Mouse (Mus musculus): ENCODE measurements at regions not wholly inside any gene's neighbourhood (a gene's known extent, or its start where the extent isn't known, plus 50 kb on each side); places are given as distances from the start of the nearest gene placed in this dataset.

DNA sequence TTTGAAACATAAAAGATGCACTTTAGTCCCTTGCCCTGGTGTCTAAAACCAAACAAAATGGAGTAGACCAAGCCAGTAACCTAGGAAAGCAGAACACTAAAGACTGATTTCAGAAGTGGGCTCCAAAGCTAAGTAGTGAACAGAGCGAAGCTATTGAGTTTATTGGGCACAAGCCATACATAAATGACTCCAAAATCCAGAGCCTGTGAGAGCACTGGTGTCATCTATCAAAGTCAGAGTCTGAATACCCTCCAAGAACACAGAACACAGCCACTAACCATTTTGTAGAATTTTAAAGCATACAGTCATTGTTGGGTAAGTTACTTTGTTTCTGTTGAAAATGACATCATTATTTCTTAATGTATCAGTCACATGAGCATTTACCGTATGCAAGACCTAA lies 175.0 kb upstream of the Lrig3 start:
- no peak for DNase-seq (ENCODE audit: low spot score)

DNA sequence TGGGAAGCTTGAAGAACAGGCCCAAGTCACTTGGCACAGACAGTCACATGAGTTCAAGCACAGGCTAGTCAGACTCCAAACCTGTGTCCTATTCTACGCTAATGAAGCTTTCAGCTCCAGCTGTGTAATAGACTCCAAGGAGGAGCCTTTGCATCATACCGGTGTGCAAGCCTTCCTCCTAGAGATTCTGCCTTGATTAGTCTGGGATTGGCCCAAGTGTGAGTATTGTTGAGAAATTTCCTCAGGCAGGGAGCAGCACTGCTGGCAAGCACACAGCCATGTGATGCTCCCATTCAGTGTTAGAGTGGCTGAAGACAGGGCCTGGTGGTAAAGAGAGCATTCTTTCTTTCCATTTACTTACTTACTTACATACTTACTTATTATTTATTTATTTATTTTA lies 171.5 kb upstream of the Lrig3 start:
- no peak for DNase-seq (ENCODE audit: low spot score)

DNA sequence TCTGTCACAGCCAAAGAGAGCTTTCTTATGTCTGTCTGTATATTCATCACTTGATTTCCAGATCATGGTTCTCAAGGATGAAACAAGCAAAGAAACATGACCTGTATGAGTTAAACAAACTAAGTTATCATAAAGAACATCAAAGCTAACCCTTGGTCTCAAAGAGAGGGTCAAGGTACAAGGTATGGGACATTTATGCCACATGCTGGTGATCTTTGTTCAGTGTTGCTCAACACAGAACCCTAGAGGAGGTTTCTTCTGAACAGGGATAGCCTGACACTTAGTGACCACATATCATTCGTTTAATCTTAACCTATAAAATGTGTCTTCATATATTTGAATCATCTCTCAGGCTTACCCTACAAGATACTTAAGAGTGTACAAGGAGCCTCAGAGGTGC lies 170.6 kb upstream of the Lrig3 start:
- no peak for DNase-seq (ENCODE audit: low spot score)

DNA sequence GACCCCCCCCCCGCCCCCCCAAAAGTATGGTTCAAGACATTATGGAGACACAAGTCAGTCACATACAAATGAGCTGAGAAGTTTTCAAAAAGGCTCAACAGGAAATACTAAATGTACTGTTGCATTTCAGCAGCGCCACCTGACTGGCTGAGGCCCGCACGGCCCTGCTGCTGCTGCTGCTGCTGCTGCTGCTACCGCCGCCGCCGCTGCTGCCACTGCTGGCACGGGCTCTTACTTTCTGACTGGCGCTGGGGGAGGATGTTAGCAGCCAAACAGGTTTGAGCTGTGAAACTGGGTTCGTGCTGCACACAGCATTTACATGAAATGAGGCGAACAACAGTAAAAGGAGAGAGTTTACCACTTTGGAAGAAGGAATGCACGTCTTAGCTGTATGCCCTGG lies 167.3 kb upstream of the Lrig3 start:
- DNase-seq (ENCODE audit: low spot score) = no peak

DNA sequence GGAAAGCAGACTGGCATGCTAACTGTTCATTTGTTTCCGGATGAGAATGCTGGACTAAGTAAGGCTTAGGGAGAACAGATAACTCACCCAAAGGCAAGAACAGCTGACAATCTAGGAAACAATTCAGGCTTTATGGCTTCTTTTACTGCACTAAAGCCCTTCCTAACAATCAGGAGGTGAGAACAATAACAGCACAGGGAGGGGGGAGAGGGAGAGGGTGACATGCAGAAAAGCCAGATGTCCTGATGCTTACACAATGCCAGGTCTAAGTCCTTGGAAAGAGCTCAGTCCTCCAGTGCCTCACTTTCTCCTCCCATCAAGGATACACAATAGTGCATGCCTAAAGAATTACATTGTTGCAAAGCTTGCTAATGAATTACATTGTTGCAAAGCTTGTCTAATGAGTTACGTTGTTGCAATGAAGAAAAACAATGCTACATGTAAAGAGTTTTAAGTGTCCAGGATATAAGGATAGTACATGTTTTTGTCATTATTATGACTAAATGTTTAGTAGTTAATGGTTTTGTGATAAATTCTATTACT lies 165.3 kb upstream of the Lrig3 start:
- DNase-seq (ENCODE audit: low spot score) = no peak

DNA sequence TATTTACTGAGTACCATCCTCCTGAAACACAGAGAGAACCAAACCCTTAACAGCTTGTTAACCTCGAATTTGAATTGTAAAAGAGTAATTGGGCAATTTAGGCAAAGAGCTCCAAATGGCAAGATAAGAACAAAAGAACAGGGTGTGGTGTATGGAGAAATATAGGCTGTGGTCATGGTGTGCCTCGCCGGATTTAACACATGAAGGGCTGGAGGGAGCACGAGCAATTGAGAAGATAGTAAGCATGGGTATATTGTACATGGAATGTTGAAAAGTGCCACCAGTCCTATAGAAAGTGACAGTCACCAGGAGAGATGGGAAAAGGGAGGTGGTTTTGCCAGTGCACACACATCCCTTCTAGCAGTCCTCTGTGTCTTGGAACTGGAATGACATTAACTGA lies 164.5 kb upstream of the Lrig3 start:
- no peak for DNase-seq (ENCODE audit: low spot score)

DNA sequence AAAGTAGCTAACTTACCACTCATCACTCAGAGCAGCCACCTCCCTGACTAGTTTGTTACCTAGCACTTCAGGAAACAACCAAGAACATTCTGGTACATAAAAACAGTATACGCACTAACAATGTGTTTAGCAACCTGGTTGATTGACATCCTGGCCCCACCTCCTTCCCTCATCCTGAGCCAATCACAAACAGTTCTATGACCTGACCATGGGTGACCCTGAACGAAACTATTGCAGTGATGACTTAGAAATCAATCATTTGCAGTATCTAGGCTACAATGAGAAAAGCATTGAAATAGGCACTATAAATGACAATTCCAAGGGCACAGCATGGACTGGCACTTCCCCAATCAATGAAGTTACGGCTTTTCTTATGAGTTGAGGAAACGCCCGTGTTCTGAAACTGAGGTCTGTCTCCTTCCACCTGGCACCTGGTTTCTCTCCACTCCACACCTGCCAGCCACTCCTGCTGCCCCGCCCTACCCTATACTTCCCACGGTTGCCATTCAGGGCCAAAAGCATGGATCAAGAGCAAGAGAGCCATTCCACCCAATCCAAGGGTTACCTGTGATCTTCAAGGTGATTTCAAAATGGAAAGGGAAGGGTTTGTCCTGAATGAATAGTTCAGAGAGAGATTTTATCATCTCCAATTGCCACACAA lies 162.9 kb upstream of the Lrig3 start:
- DNase-seq (ENCODE audit: low spot score) = no peak

DNA sequence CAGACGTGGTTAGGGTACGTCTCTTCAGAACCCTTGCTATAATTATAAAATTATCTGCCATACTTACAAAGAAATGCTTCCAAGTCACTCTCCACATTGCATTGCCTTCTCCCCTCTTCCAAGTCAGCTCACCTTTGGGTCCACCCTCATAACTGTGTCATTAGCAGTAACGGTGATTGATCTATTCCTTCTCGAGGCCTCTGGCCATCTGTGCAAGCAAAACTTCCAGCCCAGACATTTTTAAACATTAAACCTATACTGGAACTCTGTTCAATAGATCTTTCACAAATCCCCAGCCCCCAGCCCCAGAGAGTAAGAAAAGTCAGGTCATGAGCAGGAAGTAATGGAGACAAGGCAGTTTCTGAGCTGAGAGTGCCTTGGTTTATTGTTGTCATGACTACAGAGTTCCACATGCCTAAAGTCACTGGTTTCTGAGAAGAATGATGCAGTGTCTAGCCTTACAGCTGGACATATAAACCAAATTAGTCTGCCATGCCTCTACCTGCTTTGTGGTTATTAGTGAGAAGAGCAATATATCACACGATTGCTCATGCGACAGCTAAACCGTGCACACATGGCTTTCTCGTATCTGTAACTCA lies 156.1 kb upstream of the Lrig3 start:
- no peak for DNase-seq (ENCODE audit: low spot score)

DNA sequence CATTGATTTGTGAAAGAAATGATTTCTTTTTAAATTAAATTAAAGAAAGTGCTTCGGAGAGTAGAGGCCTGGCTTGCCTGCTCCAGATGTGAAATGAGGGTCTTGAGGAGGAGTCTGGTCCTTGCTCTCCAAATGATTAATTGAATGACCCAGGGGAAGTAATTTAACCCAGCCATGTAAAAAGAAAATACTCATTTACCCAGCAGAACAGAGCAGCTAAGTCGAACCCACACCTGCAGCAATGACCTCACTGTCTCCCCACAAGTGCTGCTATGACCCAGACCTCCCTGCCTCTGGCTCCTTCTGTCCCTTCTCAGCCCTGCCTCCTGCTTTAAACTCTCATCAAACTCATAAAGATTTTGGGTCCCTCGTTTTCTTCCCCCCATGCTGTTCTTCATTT lies 155.4 kb upstream of the Lrig3 start:
- DNase-seq (ENCODE audit: low spot score) = no peak

DNA sequence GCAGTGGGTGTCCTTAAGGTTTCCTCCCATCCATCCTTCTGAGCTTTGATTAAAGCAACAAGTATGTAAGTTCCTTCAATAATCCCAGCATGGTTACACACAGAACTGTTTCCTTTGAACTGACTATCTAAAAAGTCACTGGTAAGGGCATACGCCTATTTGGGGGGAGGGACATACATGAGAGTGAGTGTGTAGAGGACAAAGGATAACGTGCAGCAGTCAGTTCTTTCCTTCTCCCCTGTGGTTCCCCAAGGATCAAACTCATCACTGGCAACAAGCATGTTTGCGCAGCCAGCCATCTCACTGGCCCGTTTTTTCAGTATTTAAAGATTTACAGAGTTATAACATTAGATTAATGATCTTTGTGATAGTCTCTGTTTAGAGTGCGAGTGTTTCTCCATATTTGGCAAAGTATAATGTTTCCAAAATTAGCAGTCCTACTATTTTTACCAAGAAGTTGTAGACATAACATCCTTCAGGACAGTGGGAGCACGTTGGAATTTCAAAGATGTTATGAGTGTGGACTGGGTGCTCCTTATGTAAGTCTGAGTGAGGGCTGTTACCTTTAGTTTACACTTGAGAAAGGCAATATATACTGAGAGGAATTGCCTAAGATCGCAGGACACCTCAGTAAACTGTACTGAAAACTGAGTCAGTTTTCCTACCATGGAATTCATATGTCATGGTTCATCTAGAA lies 151.6 kb upstream of the Lrig3 start:
- DNase-seq (ENCODE audit: low spot score) = no peak

DNA sequence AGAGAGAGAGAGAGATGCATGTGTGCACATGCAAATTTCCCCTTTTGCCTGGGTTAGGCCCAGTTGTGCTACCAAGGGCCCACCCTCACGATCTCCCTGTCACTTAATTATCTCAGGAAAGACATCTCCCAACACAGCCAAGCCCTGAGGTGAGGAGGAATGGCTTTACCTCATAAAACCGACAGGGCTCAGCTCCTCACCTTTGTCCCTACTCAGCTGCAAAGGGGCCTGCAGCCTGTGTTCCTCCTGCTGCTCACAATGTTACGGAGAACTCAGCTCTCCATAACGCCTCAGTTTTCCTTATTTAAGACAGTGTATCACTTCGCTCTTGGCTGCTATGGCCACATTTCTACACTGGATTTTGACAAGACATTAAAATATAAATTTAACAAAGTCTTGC lies 133.8 kb upstream of the Lrig3 start:
- DNase-seq (ENCODE audit: low spot score) = no peak

DNA sequence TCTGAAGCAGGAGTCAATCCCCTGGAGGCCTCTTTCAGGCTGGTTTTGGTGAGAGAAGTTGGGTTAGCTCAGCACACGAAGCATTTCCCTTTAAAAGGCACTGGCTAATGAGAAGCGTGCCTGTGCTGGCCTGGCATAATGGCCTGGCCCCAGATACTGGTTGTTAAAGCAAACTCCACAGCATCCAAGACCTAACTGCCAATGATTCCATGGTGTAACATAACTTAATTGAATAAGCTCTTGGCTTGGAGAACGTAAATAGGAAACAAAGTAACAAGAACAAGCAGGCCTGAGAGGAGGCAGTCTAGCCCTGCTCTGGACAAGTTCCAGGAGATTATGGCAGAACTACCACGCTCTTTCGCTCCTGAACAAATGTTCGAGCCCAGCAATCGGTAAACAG lies 133.2 kb upstream of the Lrig3 start:
- no peak for DNase-seq (ENCODE audit: low spot score)

DNA sequence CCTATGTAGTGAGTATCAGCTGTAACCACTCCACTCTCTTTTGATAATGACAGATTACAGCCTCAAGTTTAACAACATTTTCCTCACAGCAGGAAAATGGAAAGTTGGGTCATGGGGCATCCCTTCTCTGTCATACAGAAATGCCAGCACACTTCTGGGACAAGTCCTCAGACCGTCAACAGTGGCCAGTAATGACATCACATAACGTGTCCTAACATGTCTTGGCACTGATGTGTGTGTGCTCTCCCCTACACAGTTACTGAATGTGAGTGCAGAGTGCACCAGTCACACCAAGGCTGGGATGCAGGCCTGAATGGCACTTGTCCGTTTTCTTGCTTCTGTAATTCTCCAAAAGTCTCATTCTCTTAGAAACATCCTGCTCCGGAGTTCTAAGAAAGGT lies 132.0 kb upstream of the Lrig3 start:
- DNase-seq (ENCODE audit: low spot score) = no peak

DNA sequence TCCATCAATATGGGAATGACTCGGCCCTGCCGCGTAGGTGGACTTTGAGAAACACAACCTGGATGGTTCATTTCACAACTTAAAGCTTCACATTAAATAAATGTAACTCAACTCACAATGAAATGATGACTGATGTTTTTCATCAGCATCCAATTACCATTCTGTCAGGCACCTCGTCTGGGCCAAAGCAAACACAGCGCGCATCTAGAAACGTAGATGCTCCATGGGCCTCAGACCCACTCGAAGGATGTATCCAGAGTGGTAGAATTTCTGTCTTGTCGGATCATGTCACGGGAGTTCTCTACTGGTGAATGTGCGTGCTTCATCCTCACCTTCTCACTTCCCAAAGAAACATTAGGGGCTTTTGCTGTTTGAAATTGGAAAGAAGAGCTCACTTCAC lies 127.0 kb upstream of the Lrig3 start:
- no peak for DNase-seq (ENCODE audit: low spot score)

DNA sequence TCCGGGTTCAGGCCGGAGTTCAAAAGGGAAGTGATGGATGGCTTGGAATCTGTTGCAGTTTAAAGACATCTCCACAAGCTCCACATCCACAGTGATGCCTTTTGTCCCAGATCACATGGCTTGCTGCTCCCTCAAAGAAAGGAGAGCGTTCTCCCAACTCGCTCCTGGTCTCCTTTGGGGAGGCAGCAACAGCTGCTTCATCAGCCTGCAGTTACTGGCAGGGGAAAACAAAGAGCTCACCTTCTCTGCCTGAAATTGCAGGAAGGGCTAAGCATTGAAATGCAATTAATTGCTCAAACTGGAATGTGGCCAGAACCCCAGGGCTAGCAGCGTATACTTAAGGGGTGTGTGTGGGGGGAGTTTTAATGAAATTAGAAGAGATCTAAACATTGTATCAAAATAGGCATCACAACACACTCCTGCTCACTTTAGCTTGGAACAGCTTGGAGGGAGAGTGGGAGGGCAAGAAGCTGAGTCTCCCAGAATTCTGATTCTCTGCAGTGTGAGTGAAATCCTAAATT lies 126.3 kb upstream of the Lrig3 start:
- DNase-seq (ENCODE audit: low spot score) = no peak

DNA sequence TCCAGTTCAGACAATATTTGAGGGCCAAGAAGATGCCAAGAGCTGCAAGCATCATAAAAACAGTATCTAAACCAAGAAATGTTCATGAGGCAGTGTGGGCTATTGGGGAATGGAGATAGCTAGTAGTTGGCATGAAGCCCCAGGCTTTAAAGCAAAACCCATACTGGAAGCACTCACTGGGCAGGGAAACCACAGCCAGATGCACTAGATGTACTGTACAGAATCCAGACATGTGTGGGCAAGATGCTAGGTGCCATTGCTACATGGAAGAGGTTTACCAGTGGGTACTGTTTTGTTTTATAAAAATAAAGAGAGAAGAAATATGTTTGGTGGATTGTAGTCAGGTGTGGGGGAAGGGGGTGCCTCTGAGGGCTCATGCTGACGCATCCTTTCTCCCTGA lies 125.6 kb upstream of the Lrig3 start:
- no peak for DNase-seq (ENCODE audit: low spot score)

DNA sequence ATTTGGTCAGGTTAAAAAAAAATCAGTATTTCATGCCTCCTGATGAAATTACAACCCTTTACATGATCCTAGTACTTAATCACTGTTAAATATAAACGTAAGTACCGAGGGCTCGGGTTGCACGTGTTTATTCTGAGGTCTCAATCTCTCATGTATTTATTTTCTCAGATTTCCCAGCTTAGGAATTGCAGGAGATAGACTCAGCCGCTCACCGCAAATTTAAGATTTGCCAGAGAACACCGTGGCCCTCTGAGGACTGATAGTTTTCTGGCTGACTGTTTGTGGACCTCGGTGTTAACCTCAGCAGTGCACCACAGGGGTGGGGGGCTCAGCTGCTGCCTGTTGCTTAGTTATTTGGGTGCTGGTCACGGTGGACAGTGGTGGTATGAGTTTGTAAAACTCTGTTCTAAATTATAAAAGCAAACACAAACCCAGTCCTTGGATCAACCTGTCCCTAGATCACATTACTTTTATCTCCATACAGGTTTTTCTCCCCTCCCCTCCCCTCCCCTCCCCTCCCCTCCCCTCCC lies 121.6 kb upstream of the Lrig3 start:
- no peak for DNase-seq (ENCODE audit: low spot score)

DNA sequence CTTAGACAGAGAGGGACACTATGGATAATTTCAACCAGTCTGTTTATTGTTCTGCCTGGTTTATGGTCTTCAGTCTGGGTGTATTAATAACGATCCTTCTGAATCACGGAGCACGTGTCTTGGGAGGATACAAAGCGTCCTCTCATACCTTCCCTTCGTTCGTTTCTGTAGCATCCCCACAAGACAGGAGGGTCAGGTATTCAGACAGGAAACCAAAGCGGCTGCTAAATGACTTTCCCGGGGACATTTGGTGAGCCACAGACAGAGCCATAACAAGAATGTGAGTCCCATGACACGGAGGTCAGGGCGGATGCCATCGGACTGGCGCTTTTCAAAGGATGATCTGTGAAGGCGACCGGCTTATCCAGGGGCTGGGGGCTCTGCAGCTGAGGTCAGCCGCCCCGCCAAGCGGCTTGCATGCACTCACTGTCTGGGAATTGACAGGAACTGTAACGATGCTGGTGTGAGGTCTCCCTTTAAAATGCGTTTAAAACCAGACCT lies 120.9 kb upstream of the Lrig3 start:
- no peak for DNase-seq (ENCODE audit: low spot score)

DNA sequence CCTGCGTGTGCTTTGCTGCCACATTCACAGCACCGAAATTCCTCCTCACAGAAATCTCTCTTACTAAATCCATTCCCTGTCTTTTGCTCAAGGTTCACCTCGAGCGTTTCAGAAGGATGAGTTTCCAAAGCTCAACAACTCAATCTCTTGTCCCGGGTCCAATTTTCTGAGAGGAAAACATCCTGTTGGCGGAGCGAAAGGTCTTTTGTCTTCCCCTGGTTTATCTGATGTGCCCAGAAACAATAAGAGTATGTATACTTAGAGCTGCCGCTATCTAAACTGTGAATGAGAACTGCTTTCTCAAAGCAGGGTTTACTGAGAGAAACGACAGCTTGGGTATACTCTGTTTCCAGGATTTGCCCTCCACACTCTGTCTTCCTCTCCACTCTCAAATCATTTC lies 115.6 kb upstream of the Lrig3 start:
- DNase-seq (ENCODE audit: low spot score) = no peak

DNA sequence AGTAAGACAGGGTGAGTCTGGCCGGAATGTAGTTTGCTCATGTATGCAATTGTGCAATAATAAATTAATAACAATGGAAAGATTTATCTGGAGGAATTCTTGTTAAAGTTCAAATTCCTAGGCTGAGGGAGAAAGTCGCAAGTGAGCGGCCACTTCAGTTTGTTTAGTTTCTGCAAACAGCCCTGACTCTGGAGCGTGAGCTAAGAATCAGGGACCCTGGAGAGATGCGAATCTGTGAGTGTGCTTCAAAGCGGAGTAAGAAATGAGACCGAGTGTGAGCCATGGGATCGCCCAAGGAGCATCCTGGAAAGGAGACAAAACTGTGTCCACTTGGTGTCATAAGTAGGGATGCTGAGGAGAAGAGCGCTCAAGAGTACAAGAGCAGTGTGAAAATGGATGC lies 104.2 kb upstream of the Lrig3 start:
- DNase-seq (ENCODE audit: low spot score) = no peak

DNA sequence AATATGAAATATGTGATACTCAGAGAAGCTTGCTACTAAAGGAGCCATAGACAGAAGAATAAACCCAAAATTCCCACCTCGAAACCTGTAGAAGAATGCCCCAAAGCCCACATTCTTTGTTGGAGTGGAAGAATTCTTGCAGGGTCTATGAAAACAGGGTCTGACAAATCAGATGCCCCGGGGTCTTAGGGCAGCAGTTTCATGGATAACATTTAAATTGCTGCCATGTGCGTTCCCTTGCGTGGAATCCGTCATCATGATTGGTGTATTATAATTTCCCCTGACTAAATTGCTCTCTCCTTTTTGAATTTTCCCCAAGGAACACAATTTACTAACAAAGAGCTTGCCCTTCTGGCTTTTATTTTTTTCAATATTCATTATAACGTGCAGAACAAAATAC lies 99.6 kb upstream of the Lrig3 start:
- DNase-seq (ENCODE audit: low spot score) = no peak

DNA sequence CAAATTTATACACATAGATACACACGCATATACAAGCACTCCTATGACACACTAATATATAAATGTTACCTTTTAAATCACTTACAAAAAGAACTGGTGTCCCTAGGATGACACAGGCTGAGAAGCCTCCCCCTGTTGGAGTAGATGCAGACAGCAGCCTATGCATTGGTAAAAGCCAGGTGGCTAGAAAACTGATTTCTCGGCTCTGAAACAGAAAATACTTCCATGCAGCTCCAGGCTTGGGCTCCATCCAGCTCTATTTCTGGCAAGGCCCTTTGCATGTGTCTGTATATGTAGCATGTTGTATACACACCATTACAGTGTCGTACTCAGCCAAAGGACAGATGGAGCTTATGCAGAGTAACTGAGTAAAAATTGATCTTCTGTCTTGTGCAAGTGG lies 81.4 kb upstream of the Lrig3 start:
- DNase-seq (ENCODE audit: low spot score) = no peak

Measured in thymus, postnatal 0 days (tissue).